Mouse (Mus musculus): ENCODE data around the gene Kbtbd6. TPM values are rescaled to one million over a fixed set of nuclear protein-coding genes. Genes with fewer than 3 reads are reported as not detected.

Kbtbd6 gene
- polyA plus RNA-seq, 1 experiment from 2014 or later, result 2.6 TPM

GRCm38 (mm10) chr14:79503371-79504075 lies 51.9 kb downstream of the Kbtbd6 start:
- peak overlapping the region; percentile 69 for H3K27ac ChIP-seq
- ATAC-seq (ENCODE audit: insufficient number of reproducible peaks, insufficient read depth, low FRiP score, low TSS enrichment, low read depth), result no peak
- H3K4me2 ChIP-seq, result no peak overlapping the region
- H3K27me3 ChIP-seq, result no peaks in the 10 kb centered on the region
- WGBS, result 49% methylated on average over 5 of the region's 5 CpGs
- peaks cover 7% of the 10 kb centered on the region for H3K36me3 ChIP-seq
- H3K9me3 ChIP-seq, result no peaks in the 10 kb centered on the region
- peaks cover 9% of the 10 kb centered on the region for H3K4me1 ChIP-seq
- H3K9ac ChIP-seq, result no peak overlapping the region
- H3K4me3 ChIP-seq, result no peak overlapping the region

Other genes starting within 250 kb of the Kbtbd6 start
- not detected in 2 replicates for gene Zfp957, start 204.5 kb upstream of the Kbtbd6 start, polyA plus RNA-seq (2015; fragmentation: Nextera tagmentation; extraction: Ambion mirVana)
- gene Rgcc, start 150.2 kb upstream of the Kbtbd6 start, polyA plus RNA-seq (2015; fragmentation: Nextera tagmentation; extraction: Ambion mirVana), result 46.1 and 52.6 TPM in 2 replicates
- 51.0 and 51.6 TPM in 2 replicates for gene Naa16, start 61.1 kb upstream of the Kbtbd6 start, polyA plus RNA-seq (2015; fragmentation: Nextera tagmentation; extraction: Ambion mirVana)
- gene Mtrf1, start 54.1 kb upstream of the Kbtbd6 start, polyA plus RNA-seq (2015; fragmentation: Nextera tagmentation; extraction: Ambion mirVana), result 11.4 and 12.0 TPM in 2 replicates
- 12.6 and 13.3 TPM in 2 replicates for gene Kbtbd7, start 25.3 kb upstream of the Kbtbd6 start, polyA plus RNA-seq (2015; fragmentation: Nextera tagmentation; extraction: Ambion mirVana)
- 12.9 and 13.1 TPM in 2 replicates for gene Elf1, start 29.4 kb downstream of the Kbtbd6 start, polyA plus RNA-seq (2015; fragmentation: Nextera tagmentation; extraction: Ambion mirVana)
- 53.6 and 54.2 TPM in 2 replicates for gene Wbp4, start 29.7 kb downstream of the Kbtbd6 start, polyA plus RNA-seq (2015; fragmentation: Nextera tagmentation; extraction: Ambion mirVana)
- 137 and 150 TPM in 2 replicates for gene Sugt1, start 135.9 kb downstream of the Kbtbd6 start, polyA plus RNA-seq (2015; fragmentation: Nextera tagmentation; extraction: Ambion mirVana)
- 124 and 179 TPM in 2 replicates for gene Cnmd, start 210.3 kb downstream of the Kbtbd6 start, polyA plus RNA-seq (2015; fragmentation: Nextera tagmentation; extraction: Ambion mirVana)

Data from embryonic facial prominence, embryonic 13.5 days (tissue).